Mouse (Mus musculus) liver, adult 2 months (tissue): ENCODE measurements around the gene Ly9.

Experiments used
- CTCF ChIP-seq: fragments of 200-500 bp; IDR thresholded peaks from 2 replicates; pipeline ENCODE4 v1.5.1; 2011; ENCODE audit warnings: low read depth, low read length, control low read depth
- POLR2A ChIP-seq: fragments of 200-500 bp; IDR thresholded peaks from 2 replicates; pipeline ENCODE4 v1.6.1; 2011; ENCODE audit warnings: low read length, control low read depth; ENCODE audit not compliant: insufficient read depth; ENCODE audit errors: extremely low read depth

GRCm38 (mm10) chr1:171652734-171653133 is 45.5 kb upstream of the Ly9 start, which contains the start of gene Slamf7:
- no peak for TF ChIP-seq POLR2A
- TF ChIP-seq CTCF: no peak
